Mouse (Mus musculus) heart, embryonic 14.5 days (tissue): ENCODE data around the gene Optn. TPM values are rescaled to one million over a fixed set of nuclear protein-coding genes. Genes with fewer than 3 reads are reported as not detected.

Experiments used
- ATAC-seq: fragments of 200-750 bp; cut with Nextera tagmentation; 2 replicates; pipeline ENCODE4 v1.8.0; 2017; ENCODE audit warnings: low read depth, moderate TSS enrichment; ENCODE audit not compliant: insufficient number of reproducible peaks, insufficient read depth, low FRiP score
- H3K27ac ChIP-seq, 2 experiments: fragments of 200-500 bp in 1 of 2; fragments of 300-500 bp in 1 of 2; sonication (generic) in 1 of 2; replicated peaks in 1 of 2; 2 replicates each; pipeline ENCODE4 v1.5.1; 2012 to 2014; ENCODE audit warnings: low read depth in 2 of 2, low read length in 2 of 2, control low read depth in 1 of 2, mild to moderate bottlenecking in 1 of 2, mixed read lengths in 1 of 2; ENCODE audit not compliant: control insufficient read depth in 1 of 2, insufficient read depth in 1 of 2
- H3K27me3 ChIP-seq: fragments of 300-500 bp; sonication (generic); 2 replicates; pipeline ENCODE4 v1.6.1; 2014; ENCODE audit warnings: mild to moderate bottlenecking, low read length, control low read depth; ENCODE audit not compliant: control insufficient read depth, insufficient read depth
- H3K36me3 ChIP-seq: fragments of 300-500 bp; sonication (generic); 2 replicates; pipeline ENCODE4 v1.6.1; 2014; ENCODE audit warnings: mild to moderate bottlenecking, control low read depth, low read length, mixed read lengths; ENCODE audit not compliant: control insufficient read depth, insufficient read depth
- H3K4me1 ChIP-seq, 2 experiments: fragments of 200-500 bp in 1 of 2; fragments of 300-500 bp in 1 of 2; sonication (generic) in 1 of 2; 2 replicates each; pipeline ENCODE4 v1.6.1; 2012 to 2014; ENCODE audit warnings: low read length in 2 of 2, control low read depth in 1 of 2, mixed read lengths in 1 of 2; ENCODE audit not compliant: control insufficient read depth in 2 of 2, insufficient read depth in 2 of 2
- H3K4me2 ChIP-seq: fragments of 300-500 bp; sonication (generic); 2 replicates; pipeline ENCODE4 v1.6.1; 2014; ENCODE audit warnings: mild to moderate bottlenecking, low read length
- H3K4me3 ChIP-seq, 2 experiments: fragments of 200-500 bp in 1 of 2; fragments of 300-500 bp in 1 of 2; sonication (generic) in 1 of 2; 2 replicates each; pipeline ENCODE4 v1.5.1; 2012 to 2014; ENCODE audit warnings: low read length in 2 of 2, mild to moderate bottlenecking in 2 of 2, control low read depth in 1 of 2, low read depth in 1 of 2, moderate library complexity in 1 of 2; ENCODE audit not compliant: control insufficient read depth in 1 of 2, insufficient read depth in 1 of 2
- H3K9ac ChIP-seq: fragments of 300-500 bp; sonication (generic); 2 replicates; pipeline ENCODE4 v1.6.1; 2014; ENCODE audit warnings: mild to moderate bottlenecking, low read length
- H3K9me3 ChIP-seq: fragments of 300-500 bp; sonication (generic); 2 replicates; pipeline ENCODE4 v1.6.1; 2016; ENCODE audit warnings: low read length, control low read depth; ENCODE audit not compliant: control insufficient read depth
- WGBS: fragments of 180-500 bp; shearing (Covaris S2); extraction: QIAGEN DNeasy Blood & Tissue Kit; methylation state at CpG from one replicate; pipeline ENCODE4 v1.1.7; 2014; 5-methylcytosine and 5-hydroxymethylcytosine counted together
- polyA plus RNA-seq: library from polyadenylated mRNA; unstranded; fragments of >200 nt; fragmentation: Nextera tagmentation; extraction: Ambion mirVana; gene quantifications from 2 replicates; pipeline ENCODE4 v1.2.1, GENCODE M21; 2014

The Optn gene
- polyA plus RNA-seq, 1 experiment from 2014 or later = 14.8 TPM

GRCm38 (mm10) chr2:4996421-4996824, 67.4 kb downstream of the Optn start:
- H3K27ac ChIP-seq = no peak overlapping the region
- H3K27me3 ChIP-seq = no peaks in the 10 kb centered on the region
- H3K9ac ChIP-seq = no peak overlapping the region
- H3K4me2 ChIP-seq = no peak overlapping the region
- no peak overlapping the region for H3K4me3 ChIP-seq
- ATAC-seq = no peak
- H3K9me3 ChIP-seq = no peaks in the 10 kb centered on the region
- WGBS = 93% methylated on average over 6 of the region's 6 CpGs
- H3K4me1 ChIP-seq = no peaks in the 10 kb centered on the region
- peaks cover 81% of the 10 kb centered on the region for H3K36me3 ChIP-seq

- H3K9ac ChIP-seq = no peak overlapping the region
- H3K4me3 ChIP-seq = no peak overlapping the region
- 92% methylated on average over 11 of the region's 11 CpGs for WGBS
- no peak for ATAC-seq
- H3K27me3 ChIP-seq = no peaks in the 10 kb centered on the region
- H3K27ac ChIP-seq = no peak overlapping the region
- no peaks in the 10 kb centered on the region for H3K4me1 ChIP-seq
- no peaks in the 10 kb centered on the region for H3K9me3 ChIP-seq
- H3K36me3 ChIP-seq = peaks cover 81% of the 10 kb centered on the region
- no peak overlapping the region for H3K4me2 ChIP-seq
These were observed 68.2 kb downstream of the Optn start for GRCm38 (mm10) chr2:4995646-4996045.

GRCm38 (mm10) chr2:4994436-4994835, 69.4 kb downstream of the Optn start:
- Histone ChIP-seq H3K4me3 (no peak overlapping the region), H3K4me1 (no peaks in the 10 kb centered on the region), H3K4me2 (no peak overlapping the region), H3K9ac (no peak overlapping the region), H3K36me3 (peaks cover 82% of the 10 kb centered on the region), H3K9me3 (no peaks in the 10 kb centered on the region), H3K27ac (no peak overlapping the region), H3K27me3 (no peaks in the 10 kb centered on the region)
- 80% methylated on average over 4 of the region's 4 CpGs for WGBS
- ATAC-seq = no peak

GRCm38 (mm10) chr2:4993584-4993983, 70.3 kb downstream of the Optn start:
- 95% methylated on average over 11 of the region's 11 CpGs for WGBS
- ATAC-seq = no peak
- peaks cover 75% of the 10 kb centered on the region for H3K36me3 ChIP-seq
- H3K9me3 ChIP-seq = no peaks in the 10 kb centered on the region
- H3K4me1 ChIP-seq = no peaks in the 10 kb centered on the region
- no peak overlapping the region for H3K4me2 ChIP-seq
- no peak overlapping the region for H3K9ac ChIP-seq
- no peak overlapping the region for H3K27ac ChIP-seq
- H3K4me3 ChIP-seq = no peak overlapping the region
- no peaks in the 10 kb centered on the region for H3K27me3 ChIP-seq

- no peaks in the 10 kb centered on the region for H3K9me3 ChIP-seq
- ATAC-seq = no peak
- no peak overlapping the region for H3K27ac ChIP-seq
- no peak overlapping the region for H3K4me2 ChIP-seq
- H3K27me3 ChIP-seq = no peaks in the 10 kb centered on the region
- 74% methylated on average over 11 of the region's 11 CpGs for WGBS
- peaks cover 39% of the 10 kb centered on the region for H3K36me3 ChIP-seq
- H3K4me3 ChIP-seq = no peak overlapping the region
- no peak overlapping the region for H3K9ac ChIP-seq
- no peaks in the 10 kb centered on the region for H3K4me1 ChIP-seq
These were observed 74.9 kb downstream of the Optn start for GRCm38 (mm10) chr2:4988826-4989424.

GRCm38 (mm10) chr2:4987388-4988180, 76.3 kb downstream of the Optn start:
- no peaks in the 10 kb centered on the region for H3K4me1 ChIP-seq
- ATAC-seq = no peak
- H3K36me3 ChIP-seq = peaks cover 25% of the 10 kb centered on the region
- no peak overlapping the region for H3K4me3 ChIP-seq
- H3K9ac ChIP-seq = no peak overlapping the region
- 73% methylated on average over 8 of the region's 8 CpGs for WGBS
- H3K27ac ChIP-seq = no peak overlapping the region
- H3K9me3 ChIP-seq = no peaks in the 10 kb centered on the region
- no peaks in the 10 kb centered on the region for H3K27me3 ChIP-seq
- H3K4me2 ChIP-seq = no peak overlapping the region

GRCm38 (mm10) chr2:4986798-4987197, 77.1 kb downstream of the Optn start:
- no peaks in the 10 kb centered on the region for H3K9me3 ChIP-seq
- no peak for ATAC-seq
- no peaks in the 10 kb centered on the region for H3K4me1 ChIP-seq
- H3K27me3 ChIP-seq = no peaks in the 10 kb centered on the region
- H3K9ac ChIP-seq = no peak overlapping the region
- peaks cover 22% of the 10 kb centered on the region for H3K36me3 ChIP-seq
- no peak overlapping the region for H3K27ac ChIP-seq
- WGBS = 86% methylated on average over 4 of the region's 4 CpGs
- H3K4me2 ChIP-seq = no peak overlapping the region
- H3K4me3 ChIP-seq = no peak overlapping the region
